Mouse (Mus musculus): ENCODE data around the gene Ydjc.

DNA sequence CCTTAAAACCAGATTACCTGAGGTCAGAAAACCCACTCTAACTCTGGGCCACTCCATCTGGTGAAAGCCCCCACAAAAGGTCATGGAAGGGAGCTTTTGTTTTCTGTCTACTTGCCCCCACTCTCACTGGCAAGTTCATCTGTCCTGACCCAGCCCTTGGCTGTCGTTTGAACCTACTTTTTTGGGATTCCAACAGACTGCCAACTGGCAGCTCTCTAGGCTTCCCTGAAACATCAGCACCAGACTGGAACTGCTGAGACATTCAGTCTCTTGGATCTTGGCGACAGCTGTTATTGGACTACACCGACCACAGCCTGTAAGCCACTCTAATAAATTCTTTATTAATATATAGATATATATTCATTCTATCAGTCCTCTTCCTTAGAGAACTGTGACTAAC, 38.6 kb downstream of the Ydjc start:
- no peak for TF ChIP-seq CTCF (IDR thresholded peaks at IDR 0.05; ENCODE audit: borderline replicate concordance, extremely low read depth, insufficient read depth, insufficient read length)
- no peak for TF ChIP-seq POLR2A (IDR thresholded peaks at IDR 0.05; ENCODE audit: borderline replicate concordance, extremely low read depth, insufficient read depth, insufficient read length, poor library complexity, severe bottlenecking)
